Mouse (Mus musculus): ENCODE data around the gene Pikfyve. TPM values are rescaled to one million over a fixed set of nuclear protein-coding genes. Genes with fewer than 3 reads are reported as not detected.
"Not testable (repeated sequence)": the region's sequence is repeated elsewhere in the genome, so short reads cannot be mapped to it uniquely, and the experiment has no call there.

The Pikfyve gene
- total RNA-seq, 2 experiments from 2014 or later: 8.5 to 8.9 TPM

DNA sequence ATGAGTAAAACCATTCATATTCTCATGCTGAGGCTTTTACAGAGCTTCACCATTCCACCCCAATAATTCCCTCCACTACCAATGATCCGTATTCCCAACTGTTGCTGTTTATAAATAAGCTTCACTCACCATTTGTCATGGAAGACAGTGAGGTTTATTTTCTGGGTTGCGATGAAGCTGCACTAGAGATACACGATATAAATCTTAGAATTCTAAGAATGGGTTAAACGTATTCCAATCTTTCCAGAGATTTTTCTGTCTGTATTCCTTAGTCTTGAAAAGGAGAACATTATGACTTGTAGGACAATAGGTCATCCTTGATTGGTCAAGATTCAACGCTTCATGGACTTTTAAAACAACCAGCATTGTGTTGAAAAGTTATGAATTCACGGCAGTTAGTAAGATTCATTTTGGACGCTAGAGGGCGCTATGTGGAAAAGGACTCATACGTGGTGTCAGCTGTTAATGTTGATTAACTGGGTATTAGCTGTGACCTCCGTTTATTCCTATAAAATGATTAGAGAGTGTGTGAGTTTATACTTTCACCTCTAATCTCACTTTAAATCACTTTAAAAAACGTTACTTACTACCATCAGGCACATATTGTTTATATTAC is 6.7 kb upstream of the Pikfyve start:
- intact Hi-C loops (cut with DNase I; ENCODE audit: low total_unique reads): loop anchor here (5.0 to 10.0 kb wide), 2 partner anchors 72 to 135 kb away; no protein-coding TSS in a partner anchor
- DNase-seq: peak; percentile 33

DNA sequence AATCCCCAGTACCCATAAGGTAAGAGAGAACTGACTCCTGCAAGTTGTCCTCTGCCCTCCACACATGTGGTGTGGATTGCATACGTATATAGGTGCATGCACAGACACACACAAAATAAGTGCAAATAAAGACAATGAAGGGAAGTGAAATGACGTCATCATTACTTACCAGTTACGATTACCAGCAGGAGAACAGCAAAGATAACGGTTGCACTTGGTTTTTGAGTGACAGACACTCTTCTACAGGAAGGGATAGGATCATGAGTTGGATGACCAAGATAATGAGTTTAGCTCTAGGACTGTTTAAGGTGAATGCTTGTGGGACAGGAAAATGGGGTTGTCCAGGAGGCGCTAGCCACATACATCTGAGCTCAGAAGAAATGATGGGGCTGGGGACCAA is 5.0 kb upstream of the Pikfyve start:
- intact Hi-C loops (cut with DNase I; ENCODE audit: low total_unique reads): loop anchor here (5.0 to 10.0 kb wide), 2 partner anchors 74 to 137 kb away; no protein-coding TSS in a partner anchor
- no peak for DNase-seq

DNA sequence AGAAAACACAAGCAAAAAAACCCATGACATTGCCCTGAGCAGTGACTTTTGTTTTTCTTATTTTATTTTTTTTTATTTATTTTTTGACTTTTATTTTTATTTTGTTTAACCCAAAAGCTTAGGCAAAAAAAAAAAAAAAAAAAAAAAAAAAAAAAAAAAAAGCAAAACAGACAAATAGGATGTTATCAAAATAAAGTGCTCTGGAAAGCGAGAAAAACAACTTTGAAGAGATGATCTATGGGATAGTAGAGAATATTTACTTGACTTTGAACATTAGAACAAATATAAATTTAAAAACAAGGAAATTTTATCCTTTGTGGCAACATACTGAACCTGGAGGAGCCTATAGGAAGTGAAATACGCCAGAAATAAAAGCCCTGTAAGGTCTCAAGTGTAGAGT is 2.5 kb upstream of the Pikfyve start:
- DNase-seq: no peak
- intact Hi-C loops (cut with DNase I; ENCODE audit: low total_unique reads): loop anchor here (5.0 to 10.0 kb wide), 2 partner anchors 77 to 139 kb away; no protein-coding TSS in a partner anchor

DNA sequence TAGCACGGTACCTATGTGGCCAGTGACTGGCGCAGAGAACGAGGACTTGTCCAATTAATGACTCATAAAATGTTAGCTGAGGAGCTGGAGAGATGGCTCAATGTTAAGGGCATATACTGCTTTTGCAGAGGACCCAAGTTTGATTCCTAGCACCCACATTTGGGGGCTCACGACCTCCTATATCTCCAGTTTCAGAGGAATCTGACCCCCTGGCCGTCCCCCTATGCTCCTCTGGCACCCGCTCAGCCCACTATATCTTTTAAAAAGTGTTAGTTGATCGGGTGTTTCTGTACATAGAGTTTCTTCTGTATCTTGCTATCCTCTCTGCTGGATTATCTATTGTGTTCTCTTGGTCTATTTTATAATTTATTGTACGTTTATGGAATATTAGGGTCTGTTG is 1.5 kb upstream of the Pikfyve start:
- intact Hi-C loops (cut with DNase I; ENCODE audit: low total_unique reads): loop anchor here (10.0 kb wide), 1 partner anchor 140 kb away; no protein-coding TSS in a partner anchor
- no peak for DNase-seq

DNA sequence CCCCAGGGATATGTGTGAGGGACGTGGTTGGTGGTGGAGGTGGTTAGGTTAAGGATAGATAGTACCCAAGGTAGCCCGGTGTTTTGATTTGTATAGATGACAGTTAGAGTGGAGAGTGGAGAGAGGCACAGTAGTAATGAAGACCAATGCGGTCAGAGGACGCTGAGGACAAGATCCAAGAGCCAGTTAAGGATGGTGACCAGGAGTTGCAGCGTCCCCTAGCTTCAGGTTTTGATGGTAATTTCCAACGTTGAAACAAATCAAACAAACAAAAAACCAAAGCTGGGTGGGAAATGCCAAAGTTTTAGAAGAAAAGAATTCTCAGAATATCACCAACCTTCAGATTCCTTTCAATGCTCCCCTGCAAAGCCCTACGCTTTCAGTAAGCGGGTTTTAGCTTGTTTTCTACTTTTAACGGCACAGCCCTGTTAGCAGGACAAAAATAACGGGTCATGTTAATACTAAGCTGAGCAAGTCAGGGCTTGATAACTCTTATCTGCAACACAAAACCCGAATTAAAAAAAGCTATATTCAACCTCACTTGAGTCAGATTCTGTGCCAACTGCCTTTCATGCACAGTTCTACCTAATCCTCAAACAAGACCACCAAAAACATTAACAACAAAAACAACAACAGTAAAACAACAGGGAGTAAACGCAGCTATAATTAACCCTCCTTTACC is 818 bp upstream of the Pikfyve start:
- DNase-seq: peak; percentile 19
- intact Hi-C loops (cut with DNase I; ENCODE audit: low total_unique reads): loop anchor here (10.0 kb wide), 1 partner anchor 141 kb away; no protein-coding TSS in a partner anchor

DNA sequence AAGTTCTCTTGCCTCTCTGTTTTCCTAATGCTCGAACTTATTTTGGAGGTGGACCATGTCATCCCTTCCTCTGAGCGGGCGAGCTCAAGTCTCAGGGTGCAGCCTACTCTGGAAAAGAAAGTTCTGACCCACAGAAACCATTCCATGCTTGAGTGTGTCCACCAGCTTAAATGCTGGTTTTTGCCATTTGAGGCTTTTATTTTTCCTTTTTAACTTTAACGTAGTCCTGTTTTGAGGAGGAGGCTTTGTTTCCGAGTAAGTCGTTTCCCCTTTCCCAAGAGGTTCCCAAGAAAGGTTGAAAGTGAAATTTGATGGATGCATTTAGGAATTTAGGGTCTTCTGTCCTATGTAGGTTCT is 569 bp downstream of the Pikfyve start:
- intact Hi-C loops (cut with DNase I; ENCODE audit: low total_unique reads): loop anchor here (10.0 kb wide), 1 partner anchor 142 kb away; no protein-coding TSS in a partner anchor

DNA sequence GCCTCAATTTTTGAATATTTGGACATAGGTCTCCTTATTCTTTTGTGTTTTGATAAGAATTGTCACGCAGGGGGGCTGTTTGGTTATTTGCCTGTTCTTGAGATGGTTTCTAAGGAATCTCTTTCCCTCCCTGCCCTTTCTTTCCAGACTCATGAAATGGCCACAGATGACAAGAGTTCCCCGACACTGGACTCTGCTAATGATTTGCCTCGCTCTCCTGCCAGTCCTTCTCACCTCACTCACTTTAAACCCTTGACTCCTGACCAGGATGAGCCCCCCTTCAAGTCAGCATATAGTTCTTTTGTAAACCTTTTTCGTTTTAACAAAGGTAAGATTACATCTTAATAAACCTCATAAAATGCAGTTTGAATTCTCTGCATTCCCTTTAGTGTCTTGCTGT is 3.7 kb downstream of the Pikfyve start:
- intact Hi-C loops (cut with DNase I; ENCODE audit: low total_unique reads): no loop called here
- DNase-seq: no peak

More for the DNA sequence above, 569 bp downstream of the Pikfyve start:
- no peak for DNase-seq

DNA sequence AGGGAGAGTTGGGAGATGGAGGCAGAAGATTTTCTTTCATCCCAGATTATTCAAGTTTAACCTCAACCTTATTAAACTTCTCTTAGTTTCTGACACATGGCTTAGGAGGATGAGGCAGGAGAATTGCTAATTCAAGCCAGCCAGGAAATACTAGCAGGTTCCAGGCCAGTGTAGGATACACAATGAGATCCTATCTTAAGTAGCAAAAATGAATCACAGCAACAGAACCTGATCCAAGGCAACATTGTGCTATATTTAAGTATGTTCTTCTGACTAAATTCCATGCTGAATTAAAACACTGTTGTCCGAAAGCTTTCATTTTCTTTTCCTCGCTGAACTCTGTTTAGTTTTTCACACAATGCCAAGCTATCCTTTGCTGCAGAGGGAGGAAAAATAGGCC is 6.7 kb downstream of the Pikfyve start:
- DNase-seq: no peak
- intact Hi-C loops (cut with DNase I; ENCODE audit: low total_unique reads): no loop called here

DNA sequence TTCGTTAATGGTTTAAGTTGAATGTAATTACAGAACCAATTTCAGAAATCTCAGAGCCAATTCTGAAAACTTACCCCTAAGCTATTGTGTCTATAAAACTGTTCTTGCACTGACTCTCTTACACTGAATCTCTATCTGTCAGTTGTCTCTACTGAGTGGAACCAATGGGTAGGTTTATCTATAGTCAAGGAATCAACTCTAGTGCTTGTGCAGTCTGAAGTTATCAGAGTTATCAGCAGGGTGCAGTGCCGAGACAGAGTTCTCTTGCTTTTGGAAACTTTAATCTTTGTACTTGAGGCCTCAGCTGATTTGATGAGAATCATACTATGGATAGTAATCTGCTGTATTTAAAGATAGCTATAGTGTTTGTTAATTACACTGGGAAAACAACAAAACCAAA is 11.9 kb downstream of the Pikfyve start:
- DNase-seq: no peak
- intact Hi-C loops (cut with DNase I; ENCODE audit: low total_unique reads): no loop called here

DNA sequence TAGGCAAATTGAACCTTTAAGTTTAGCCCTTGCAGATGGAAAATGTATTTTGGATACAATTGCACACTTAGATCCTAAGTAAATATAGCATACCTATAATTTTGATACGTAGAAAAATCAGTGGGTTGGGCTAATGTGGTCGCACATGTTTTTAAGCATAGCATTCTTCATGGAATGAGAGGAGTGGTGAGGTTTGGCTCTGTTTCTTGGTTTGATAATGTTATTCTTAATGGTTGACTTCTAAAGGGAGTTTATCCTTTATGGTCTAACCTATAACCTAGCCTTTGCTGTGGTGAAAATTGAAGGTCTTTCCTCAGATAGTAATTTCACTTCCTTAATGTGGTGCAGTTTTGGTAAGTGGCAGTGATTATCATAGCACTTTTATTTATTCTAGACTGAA is 12.4 kb downstream of the Pikfyve start:
- intact Hi-C loops (cut with DNase I; ENCODE audit: low total_unique reads): no loop called here

DNA sequence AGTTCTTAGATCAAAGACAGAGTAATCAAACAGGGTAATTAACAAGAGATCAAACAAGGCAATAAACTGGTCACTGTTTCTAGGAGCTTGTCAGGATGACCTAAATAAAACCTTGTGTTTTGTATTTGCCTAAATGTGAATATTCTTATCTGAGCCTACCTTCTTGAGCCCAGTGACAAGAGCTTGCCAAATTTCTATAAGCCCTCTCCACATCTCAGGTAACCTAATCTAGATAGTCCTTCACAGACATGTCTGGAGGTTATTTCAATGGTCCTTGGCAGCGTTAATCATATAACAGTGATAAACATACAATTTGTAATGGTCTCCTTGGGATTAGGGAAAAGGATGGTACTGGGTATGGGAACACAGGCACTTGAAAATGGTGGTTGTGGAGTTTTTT is 17.8 kb downstream of the Pikfyve start:
- intact Hi-C loops (cut with DNase I; ENCODE audit: low total_unique reads): no loop called here
- DNase-seq: no peak

More for the DNA sequence above, 12.4 kb downstream of the Pikfyve start:
- no peak for DNase-seq

DNA sequence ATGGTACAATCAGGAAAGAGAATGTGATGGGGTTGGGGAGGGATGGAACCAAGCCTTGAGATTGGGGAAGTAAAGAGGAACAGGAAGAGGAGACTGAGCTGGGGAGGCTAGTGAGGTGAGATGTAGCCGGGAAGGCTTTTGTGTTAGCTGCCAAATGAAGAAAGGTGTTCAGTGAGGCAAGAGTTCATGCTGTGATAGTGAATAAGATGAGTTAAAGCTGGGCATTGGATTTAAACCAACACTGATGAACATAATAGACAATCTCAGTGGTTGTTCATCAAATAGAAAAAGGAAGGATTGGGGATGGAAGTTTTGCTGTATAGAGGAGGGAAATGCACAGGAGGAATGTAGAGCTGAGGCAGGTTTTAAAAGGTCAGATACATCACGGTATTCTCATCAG is 26.7 kb downstream of the Pikfyve start:
- intact Hi-C loops (cut with DNase I; ENCODE audit: low total_unique reads): no loop called here
- no peak for DNase-seq

DNA sequence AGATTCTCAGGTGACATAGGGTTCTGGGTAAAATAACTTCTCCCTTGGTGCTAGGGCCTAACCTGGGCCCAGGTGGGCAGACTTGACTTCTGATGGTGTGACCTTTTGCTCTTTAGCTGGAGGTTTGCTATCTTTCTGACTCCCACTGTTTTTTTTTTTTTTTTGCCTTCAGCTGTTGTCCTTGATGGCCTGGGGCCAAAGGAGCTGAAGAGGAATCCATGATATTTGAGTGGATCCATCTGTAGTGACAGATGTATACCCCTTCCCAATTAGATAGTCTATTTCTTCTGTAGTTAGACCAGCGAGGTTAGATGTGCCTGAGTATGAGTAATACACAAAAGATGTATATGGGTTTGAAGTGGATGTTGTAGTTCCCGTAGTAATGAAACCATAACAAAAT is 31.1 kb downstream of the Pikfyve start:
- no peak for DNase-seq
- intact Hi-C loops (cut with DNase I; ENCODE audit: low total_unique reads): no loop called here

DNA sequence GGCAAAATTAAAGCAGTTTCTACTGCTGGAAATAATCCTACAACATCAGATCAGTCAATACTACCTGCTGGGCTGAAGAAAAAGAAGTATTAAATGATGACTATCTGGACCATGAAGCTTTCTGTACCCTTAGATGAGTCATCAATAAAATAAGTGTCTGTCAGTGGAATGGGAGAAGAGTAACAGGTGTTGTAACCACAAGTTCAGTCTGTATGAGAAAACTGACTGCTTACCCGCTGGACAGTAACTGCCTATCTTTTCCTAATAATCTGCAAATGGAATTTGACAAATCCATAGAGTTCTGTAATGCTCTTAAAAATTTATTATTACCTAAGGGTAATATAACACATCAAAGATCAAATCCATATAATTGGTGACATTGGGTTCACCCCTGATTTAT is 31.5 kb downstream of the Pikfyve start:
- intact Hi-C loops (cut with DNase I; ENCODE audit: low total_unique reads): no loop called here
- DNase-seq: no peak

DNA sequence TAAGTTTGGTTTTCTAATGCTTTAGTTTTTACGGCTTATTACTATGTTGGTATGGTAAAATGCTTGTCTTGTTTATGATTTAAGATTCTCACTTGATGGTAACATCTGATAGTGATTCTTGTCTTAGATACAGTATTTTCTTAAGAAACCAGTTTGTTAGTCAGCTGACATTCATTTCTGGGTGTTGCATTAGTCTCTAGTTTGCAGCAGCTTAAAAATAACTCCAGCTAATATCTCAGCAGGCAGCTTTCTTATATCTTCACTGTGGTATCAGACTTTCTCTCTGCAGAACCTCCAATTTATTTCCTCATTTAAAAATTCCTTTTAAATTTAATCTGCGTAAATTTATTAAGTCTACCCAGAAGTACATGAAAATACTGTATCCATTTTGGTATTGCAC is 37.2 kb downstream of the Pikfyve start:
- intact Hi-C loops (cut with DNase I; ENCODE audit: low total_unique reads): no loop called here
- no peak for DNase-seq

DNA sequence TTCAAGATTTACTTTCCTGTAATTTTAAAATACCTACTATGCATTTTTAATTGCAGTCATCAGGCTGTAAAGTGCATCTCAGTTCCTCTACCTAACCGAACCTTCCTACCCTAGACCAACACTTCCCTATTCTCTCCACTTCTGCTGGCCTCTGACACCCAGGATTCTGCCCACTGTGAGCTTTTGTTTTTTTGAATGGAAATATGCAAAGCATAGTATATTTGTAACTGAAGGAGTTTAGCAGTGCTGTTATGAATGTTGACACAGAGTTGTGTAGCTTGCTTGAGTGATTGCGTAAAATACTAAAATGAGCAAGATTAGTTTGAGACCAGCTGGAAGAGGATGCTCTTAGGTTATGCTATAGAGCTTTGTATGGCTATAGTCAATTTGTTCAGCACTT is 41.2 kb downstream of the Pikfyve start:
- DNase-seq: no peak
- intact Hi-C loops (cut with DNase I; ENCODE audit: low total_unique reads): no loop called here

DNA sequence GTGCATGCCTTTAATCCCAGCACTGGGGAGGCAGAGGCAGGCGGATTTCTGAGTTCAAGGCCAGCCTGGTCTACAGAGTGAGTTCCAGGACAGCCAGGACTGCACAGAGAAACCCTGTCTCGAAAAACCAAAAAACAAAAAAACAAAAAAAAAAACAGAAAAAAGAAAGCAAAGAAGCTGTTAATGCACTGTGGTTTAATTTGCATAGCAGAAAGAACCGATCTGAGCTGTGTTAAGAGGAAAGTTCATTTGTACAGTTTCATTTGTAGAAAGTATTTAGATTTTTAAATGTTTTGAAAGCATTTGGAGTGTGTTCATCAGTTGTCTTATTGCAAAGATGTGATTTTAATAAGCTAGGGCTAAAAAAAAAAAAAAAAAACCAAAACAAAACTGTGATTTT is 43.3 kb downstream of the Pikfyve start:
- DNase-seq; intact Hi-C loops (cut with DNase I; ENCODE audit: low total_unique reads): not testable (repeated sequence)

DNA sequence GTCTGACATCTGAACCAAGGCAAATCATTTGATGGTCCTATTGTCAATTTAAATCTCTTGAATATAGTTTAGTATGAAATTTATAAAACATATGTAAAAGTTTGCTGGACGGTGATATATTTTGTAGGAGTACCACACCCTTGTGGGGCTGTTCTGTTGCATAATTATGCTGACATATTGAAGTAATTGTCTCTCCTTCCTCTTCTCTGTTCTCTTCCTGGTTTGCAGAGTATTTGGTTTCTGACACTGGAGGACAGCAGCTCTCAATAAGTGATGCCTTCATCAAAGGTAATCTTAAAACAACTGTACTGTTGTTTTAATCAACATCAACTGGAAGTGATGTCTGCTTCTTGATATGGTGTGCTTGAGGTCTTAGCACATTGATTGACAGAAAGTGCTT is 44.1 kb downstream of the Pikfyve start:
- no peak for DNase-seq
- intact Hi-C loops (cut with DNase I; ENCODE audit: low total_unique reads): no loop called here

DNA sequence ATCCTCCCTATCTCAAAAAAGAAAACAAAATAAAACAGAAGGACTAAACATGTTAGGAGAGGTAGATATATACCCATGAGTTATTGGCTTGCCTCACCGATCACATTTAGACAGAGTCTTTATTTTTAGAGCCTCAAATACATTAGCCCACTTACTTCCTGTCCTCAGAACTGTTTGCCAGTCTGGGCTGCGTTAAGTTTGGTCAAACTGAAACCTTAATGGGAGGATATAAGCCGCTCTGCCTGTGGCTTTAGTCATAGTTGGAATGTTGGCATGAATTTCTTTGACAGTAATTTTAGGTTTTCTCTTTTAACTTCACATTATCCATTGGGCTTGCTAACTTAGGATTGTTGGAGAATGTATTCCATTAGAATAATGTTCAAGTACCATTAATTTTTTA is 51.2 kb downstream of the Pikfyve start:
- intact Hi-C loops (cut with DNase I; ENCODE audit: low total_unique reads): no loop called here
- no peak for DNase-seq

DNA sequence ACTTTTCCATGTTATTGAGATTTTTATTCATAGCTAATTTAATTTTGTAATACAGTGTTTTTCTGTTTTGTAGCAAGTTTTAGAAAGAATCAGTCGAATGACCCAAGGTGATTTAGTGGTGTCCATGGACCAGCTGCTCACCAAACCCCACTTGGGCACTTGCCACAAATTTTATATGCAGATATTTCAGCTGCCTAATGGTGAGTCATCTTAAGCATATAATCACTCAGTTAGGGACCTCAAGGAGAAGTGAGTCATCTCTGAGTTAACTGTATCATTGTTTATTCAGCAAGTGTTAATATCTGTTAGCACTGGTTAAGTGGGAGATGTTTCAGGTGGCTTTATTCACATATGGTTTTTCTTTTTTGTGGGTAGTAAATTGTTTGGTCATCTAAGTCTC is 59.2 kb downstream of the Pikfyve start:
- no peak for DNase-seq
- intact Hi-C loops (cut with DNase I; ENCODE audit: low total_unique reads): no loop called here

DNA sequence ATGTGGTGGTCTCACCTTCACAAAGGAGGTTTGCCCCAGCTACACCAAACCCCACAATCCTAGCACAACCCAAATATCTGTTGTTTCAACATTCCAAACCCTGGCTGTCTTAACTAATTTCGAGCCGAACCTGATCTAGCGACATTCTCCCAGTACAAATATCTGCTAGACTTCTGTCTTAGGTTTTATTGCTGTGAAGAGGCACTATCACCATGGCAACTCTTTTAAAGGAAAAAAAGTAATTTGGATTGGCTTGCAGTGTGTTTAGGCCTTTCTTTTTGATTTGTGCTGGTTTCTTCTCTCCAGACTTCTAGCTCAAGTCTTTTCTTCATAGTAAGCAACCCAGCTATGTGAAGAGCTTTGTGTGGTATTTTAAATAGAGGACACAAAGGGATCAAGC is 94.0 kb downstream of the Pikfyve start:
- no peak for DNase-seq
- intact Hi-C loops (cut with DNase I; ENCODE audit: low total_unique reads): no loop called here

All from gastrocnemius, postnatal 14 days (tissue).